In the genomic region with DNA sequence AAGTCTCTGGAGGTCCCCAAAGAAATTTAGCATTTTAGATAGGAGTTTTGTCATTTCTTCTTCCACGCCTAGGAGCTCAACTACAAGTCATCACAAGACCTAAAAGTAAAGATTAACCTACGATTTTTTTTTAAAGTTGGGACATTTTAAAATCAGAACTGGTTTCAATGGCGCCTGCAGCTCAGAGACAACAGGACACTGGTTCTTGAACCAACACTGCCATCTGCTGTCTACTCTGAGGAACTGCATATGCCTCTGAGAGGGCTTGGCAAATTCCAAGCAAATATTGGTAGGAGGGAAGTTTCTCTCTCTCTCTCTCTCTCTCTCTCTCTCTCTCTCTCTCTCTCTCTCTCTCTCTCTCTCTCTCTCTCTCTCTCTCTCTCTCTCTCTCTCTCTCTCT, we compare ENCODE assay signal across 8 mouse cellular contexts. TPM values are rescaled to one million over a fixed set of nuclear protein-coding genes. Genes with fewer than 3 reads are reported as not detected.
DNase-seq lines count a peak whose midpoint lies in the region; ATAC-seq and TF ChIP-seq lines count a peak whose summit lies in the region.

No protein-coding gene starts in this region.

- peaks cover 74% of the 10 kb centered on the region for H3K27me3 ChIP-seq in E14TG2a.4 (ENCODE audit: insufficient read depth, low read length)
- peaks cover 30% of the 10 kb centered on the region for H3K27me3 ChIP-seq in forebrain, postnatal 0 days (ENCODE audit: insufficient read depth, low read length)
- H3K27me3 ChIP-seq in intestine, embryonic 15.5 days (replicated peaks): peaks cover 20% of the 10 kb centered on the region
- peaks cover 20% of the 10 kb centered on the region for H3K27me3 ChIP-seq in liver, adult 2 months (ENCODE audit: control insufficient read depth, insufficient read depth, low read length)

- WGBS in forebrain, postnatal 0 days: 0% methylated on average over 3 of the region's 3 CpGs
- WGBS in intestine, embryonic 15.5 days: 0% methylated on average over 3 of the region's 3 CpGs
- under 1% methylated on average over 3 of the region's 3 CpGs for WGBS in liver, adult 2 months

- H3K9me3 ChIP-seq in E14TG2a.4 (ENCODE audit: low read length): no peaks in the 10 kb centered on the region
- no peaks in the 10 kb centered on the region for H3K9me3 ChIP-seq in forebrain, postnatal 0 days (ENCODE audit: low read length)
- no peaks in the 10 kb centered on the region for H3K9me3 ChIP-seq in intestine, embryonic 15.5 days

- no peak overlapping the region for H3K27ac ChIP-seq in forebrain, postnatal 0 days (ENCODE audit: low read depth, low read length)
- peak overlapping the region; percentile 56; the same call in 1 of the 2 replicates for H3K27ac ChIP-seq in intestine, embryonic 15.5 days
- H3K27ac ChIP-seq in liver, adult 2 months (replicated peaks; ENCODE audit: insufficient read depth, low read depth, low read length): no peak overlapping the region

- no peak for TF ChIP-seq POLR2A in liver, adult 2 months (IDR thresholded peaks at IDR 0.05; ENCODE audit: extremely low read depth, insufficient read depth, low read length)

- H3K79me2 ChIP-seq in liver, adult 2 months (ENCODE audit: control insufficient read depth, insufficient read depth, low read length): no peaks in the 10 kb centered on the region

- H3K4me1 ChIP-seq in E14TG2a.4 (replicated peaks; ENCODE audit: low read depth, low read length): peaks cover 38% of the 10 kb centered on the region
- H3K4me1 ChIP-seq in forebrain, postnatal 0 days (ENCODE audit: insufficient read depth): peaks cover 20% of the 10 kb centered on the region
- peaks cover 26% of the 10 kb centered on the region for H3K4me1 ChIP-seq in intestine, embryonic 15.5 days (replicated peaks)
- peaks cover 4% of the 10 kb centered on the region; the same call in 1 of the 2 replicates for H3K4me1 ChIP-seq in liver, adult 2 months (ENCODE audit: control insufficient read depth, insufficient read depth, low read length)

- ATAC-seq in forebrain, postnatal 0 days: peak; percentile 42
- ATAC-seq in intestine, embryonic 15.5 days: no peak
- ATAC-seq in monocyte, adult 5-6 weeks (replicated peaks; ENCODE audit: insufficient number of reproducible peaks, low FRiP score, low TSS enrichment, poor library complexity, severe bottlenecking): peak; percentile 70; the same call in 1 of the 2 replicates

- H3K4me2 ChIP-seq in forebrain, postnatal 0 days (ENCODE audit: low read depth): peak overlapping the region; percentile 86
- H3K4me2 ChIP-seq in intestine, embryonic 15.5 days (replicated peaks): peak overlapping the region; percentile 92

- TF ChIP-seq CTCF in E14TG2a.4 (conservative IDR thresholded peaks at IDR 0.05; ENCODE audit: low read length): peak; percentile 89
- peak; percentile 91 for TF ChIP-seq CTCF in forebrain, postnatal 0 days (IDR thresholded peaks at IDR 0.05; ENCODE audit: low read depth)
- peak; percentile 70 for TF ChIP-seq CTCF in liver, adult 2 months (IDR thresholded peaks at IDR 0.05; ENCODE audit: low read depth, low read length)

- peak; percentile 94 for DNase-seq in 3T3-L1 (ENCODE audit: low read depth, low spot score)
- DNase-seq in cerebellum, adult 8-10 months: peak; percentile 53
- DNase-seq in forebrain, postnatal 0 days: peak; percentile 89
- DNase-seq in liver, adult 2 months (ENCODE audit: extremely low read depth, low read depth, low spot score): peak; percentile 69
- no peak for DNase-seq in ovary, adult 18-20 months (ENCODE audit: low spot score)

- no peak overlapping the region for H3K9ac ChIP-seq in forebrain, postnatal 0 days
- peak overlapping the region; percentile 49; the same call in 1 of the 2 replicates for H3K9ac ChIP-seq in intestine, embryonic 15.5 days
- H3K9ac ChIP-seq in liver, adult 2 months (ENCODE audit: low read depth, low read length): no peak overlapping the region

- H3K36me3 ChIP-seq in E14TG2a.4 (ENCODE audit: insufficient read depth, low read length): no peaks in the 10 kb centered on the region
- H3K36me3 ChIP-seq in forebrain, postnatal 0 days (ENCODE audit: insufficient read depth): no peaks in the 10 kb centered on the region
- H3K36me3 ChIP-seq in intestine, embryonic 15.5 days: no peaks in the 10 kb centered on the region
- H3K36me3 ChIP-seq in liver, adult 2 months (ENCODE audit: control insufficient read depth, insufficient read depth, low read length): no peaks in the 10 kb centered on the region

- H3K4me3 ChIP-seq in E14TG2a.4 (replicated peaks; ENCODE audit: low read length): peak overlapping the region; percentile 79
- H3K4me3 ChIP-seq in forebrain, postnatal 0 days (ENCODE audit: low read depth, low read length): peak overlapping the region; percentile 39
- peak overlapping the region; percentile 52 for H3K4me3 ChIP-seq in intestine, embryonic 15.5 days (replicated peaks)
- H3K4me3 ChIP-seq in liver, adult 2 months (ENCODE audit: insufficient read depth, low read depth, low read length): no peak overlapping the region

RNA-seq across cellular contexts. Expression of gene Pdgfra, which starts 4.9 kb away (rescaled TPM):
- 43.9 and 49.9 TPM in 2 replicates for total RNA-seq in forebrain, postnatal 0 days (2014; rRNA removed)
- polyA plus RNA-seq in forebrain, postnatal 0 days (2015; fragmentation: Nextera tagmentation; extraction: Ambion mirVana): 10.0 and 14.0 TPM in 2 replicates
- 32.9 and 37.2 TPM in 2 replicates for polyA plus RNA-seq in intestine, embryonic 15.5 days (2015; fragmentation: Nextera tagmentation; extraction: Ambion mirVana)
- 4.5 and 5.2 TPM in 2 replicates for total RNA-seq in liver, adult 2 months (2014; rRNA removed)
- 1.1 and 1.2 TPM in 2 replicates for polyA plus RNA-seq in liver, adult 2 months (2012; rRNA removed)
- not detected in 3 replicates for total RNA-seq in monocyte, adult 5-6 weeks (2017)
